Mouse (Mus musculus): Measurements from ENCODE around the gene Acox1. TPM values are rescaled to one million over a fixed set of nuclear protein-coding genes. Genes with fewer than 3 reads are reported as not detected.

The Acox1 gene
- total RNA-seq, 2 experiments from 2014 or later, result 170 to 228 TPM

GRCm38 (mm10) chr11:116212847-116213246, 14.0 kb upstream of the Acox1 start:
- DNase-seq, result no peak

- no peak for DNase-seq
Measured at GRCm38 (mm10) chr11:116210696-116211095, 11.9 kb upstream of the Acox1 start.

GRCm38 (mm10) chr11:116209257-116209656, 10.4 kb upstream of the Acox1 start:
- no peak for DNase-seq

GRCm38 (mm10) chr11:116208660-116209059, 9.8 kb upstream of the Acox1 start:
- DNase-seq, result no peak

GRCm38 (mm10) chr11:116206678-116207077, 7.8 kb upstream of the Acox1 start:
- no peak for DNase-seq

GRCm38 (mm10) chr11:116203150-116203549, 4.3 kb upstream of the Acox1 start:
- no peak for DNase-seq

- DNase-seq, result no peak
Measured at GRCm38 (mm10) chr11:116201151-116201550, 2.3 kb upstream of the Acox1 start.

- DNase-seq, result no peak
Measured at GRCm38 (mm10) chr11:116198132-116198531, 713 bp downstream of the Acox1 start.

- no peak for DNase-seq
Measured at GRCm38 (mm10) chr11:116197584-116197906, 1.3 kb downstream of the Acox1 start.

- DNase-seq, result no peak
Measured at GRCm38 (mm10) chr11:116196866-116197583, 1.8 kb downstream of the Acox1 start.

- no peak for DNase-seq
Measured at GRCm38 (mm10) chr11:116196336-116196735, 2.5 kb downstream of the Acox1 start.

- DNase-seq, result no peak
Measured at GRCm38 (mm10) chr11:116195252-116195651, 3.6 kb downstream of the Acox1 start.

- DNase-seq, result no peak
Measured at GRCm38 (mm10) chr11:116194619-116195018, 4.2 kb downstream of the Acox1 start.

GRCm38 (mm10) chr11:116187226-116187930, 11.5 kb downstream of the Acox1 start:
- no peak for DNase-seq

- DNase-seq, result no peak
Measured at GRCm38 (mm10) chr11:116186360-116186759, 12.5 kb downstream of the Acox1 start.

- peak; percentile 37 to 44 for DNase-seq
Measured at GRCm38 (mm10) chr11:116185836-116186235, 13.0 kb downstream of the Acox1 start.

- DNase-seq, result no peak
Measured at GRCm38 (mm10) chr11:116178411-116179121, 20.3 kb downstream of the Acox1 start.

GRCm38 (mm10) chr11:116176010-116176409, 22.8 kb downstream of the Acox1 start:
- peak in 1 of 2 experiments; percentile 51 for DNase-seq

GRCm38 (mm10) chr11:116174775-116175448, 23.9 kb downstream of the Acox1 start:
- DNase-seq, result peak; percentile 52 to 80

GRCm38 (mm10) chr11:116171959-116172358, 26.9 kb downstream of the Acox1 start:
- DNase-seq, result no peak

- DNase-seq, result no peak
Measured at GRCm38 (mm10) chr11:116170003-116170800, 28.6 kb downstream of the Acox1 start.

- DNase-seq, result no peak
Measured at GRCm38 (mm10) chr11:116169214-116169613, 29.6 kb downstream of the Acox1 start.

Data from adrenal gland, postnatal 36 days (tissue).